Mouse (Mus musculus) neural tube, embryonic 12.5 days (tissue): ENCODE results near the gene Pxt1. TPM values are rescaled to one million over a fixed set of nuclear protein-coding genes. Genes with fewer than 3 reads are reported as not detected.
"Not testable (repeated sequence)": the region's sequence is repeated elsewhere in the genome, so short reads cannot be mapped to it uniquely, and the experiment has no call there.

Source experiments
- ATAC-seq: fragments of 200-750 bp; cut with Nextera tagmentation; 2 replicates; pipeline ENCODE4 v1.8.0; 2017; ENCODE audit warnings: low read depth, mild to moderate bottlenecking, moderate TSS enrichment, moderate library complexity; ENCODE audit not compliant: low FRiP score
- H3K27ac ChIP-seq: fragments of 300-500 bp; sonication (generic); 2 replicates; pipeline ENCODE4 v1.5.1; 2016
- H3K27me3 ChIP-seq: fragments of 300-500 bp; sonication (generic); replicated peaks from 2 replicates; pipeline ENCODE4 v1.6.1; 2016; ENCODE audit warnings: mild to moderate bottlenecking
- H3K36me3 ChIP-seq: fragments of 300-500 bp; sonication (generic); 2 replicates; pipeline ENCODE4 v1.6.1; 2016; ENCODE audit warnings: mild to moderate bottlenecking
- H3K4me1 ChIP-seq: fragments of 300-500 bp; sonication (generic); 2 replicates; pipeline ENCODE4 v1.6.1; 2016
- H3K4me2 ChIP-seq: fragments of 300-500 bp; sonication (generic); replicated peaks from 2 replicates; pipeline ENCODE4 v1.6.1; 2016; ENCODE audit warnings: mild to moderate bottlenecking
- H3K4me3 ChIP-seq: fragments of 300-500 bp; sonication (generic); 2 replicates; pipeline ENCODE4 v1.5.1; 2016
- H3K9ac ChIP-seq: fragments of 300-500 bp; sonication (generic); 2 replicates; pipeline ENCODE4 v1.6.1; 2016; ENCODE audit warnings: mild to moderate bottlenecking
- H3K9me3 ChIP-seq: fragments of 300-500 bp; sonication (generic); 2 replicates; pipeline ENCODE4 v1.6.1; 2016; ENCODE audit warnings: mild to moderate bottlenecking
- WGBS: fragments of 180-500 bp; shearing (Covaris S2); methylation state at CpG from one replicate; pipeline ENCODE4 v1.1.7; 2016; 5-methylcytosine and 5-hydroxymethylcytosine counted together
- polyA plus RNA-seq: library from polyadenylated mRNA; unstranded; fragments of >200 nt; fragmentation: Nextera tagmentation; extraction: Ambion mirVana; gene quantifications from 2 replicates; pipeline ENCODE4 v1.2.1, GENCODE M21; 2016

Pxt1 gene
- not detected in 2 replicates for polyA plus RNA-seq

DNA sequence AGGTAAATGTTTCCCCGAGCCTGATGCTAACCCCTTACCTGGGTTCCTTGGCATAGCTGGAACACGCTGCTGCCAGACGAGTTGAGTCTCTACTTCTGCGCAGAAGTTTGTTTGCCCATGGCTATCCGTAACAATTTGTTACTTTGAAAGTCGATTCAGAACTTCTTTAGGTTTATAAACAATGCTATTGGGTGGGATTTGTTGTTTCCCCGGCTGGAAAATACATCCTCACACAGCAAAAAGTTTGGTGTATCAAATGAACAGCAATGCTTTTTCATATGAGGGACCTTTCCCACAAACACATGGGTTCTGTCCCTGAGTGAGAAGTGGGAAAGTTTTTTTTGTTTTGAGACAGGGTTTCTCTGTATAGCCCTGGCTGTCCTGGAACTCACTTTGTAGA is at the start of gene Pxt1:
Gene Pxt1 (minus strand): TSS at position 101 of the 400 bp plus-strand sequence.
- H3K27ac ChIP-seq = no peak within 1 kb of the TSS
- 91% methylated on average over 7 of the region's 7 CpGs for WGBS
- no peaks in the 10 kb centered on the region for H3K4me1 ChIP-seq
- no peaks in the 10 kb centered on the region; the same call in 1 of the 2 replicates for H3K9me3 ChIP-seq
- ATAC-seq = no peak
- H3K27me3 ChIP-seq = no peaks in the 10 kb centered on the region
- no peak within 1 kb of the TSS for H3K4me3 ChIP-seq
- no peak within 1 kb of the TSS for H3K4me2 ChIP-seq
- H3K36me3 ChIP-seq = no peaks in the 10 kb centered on the region
- H3K9ac ChIP-seq = no peak within 1 kb of the TSS

DNA sequence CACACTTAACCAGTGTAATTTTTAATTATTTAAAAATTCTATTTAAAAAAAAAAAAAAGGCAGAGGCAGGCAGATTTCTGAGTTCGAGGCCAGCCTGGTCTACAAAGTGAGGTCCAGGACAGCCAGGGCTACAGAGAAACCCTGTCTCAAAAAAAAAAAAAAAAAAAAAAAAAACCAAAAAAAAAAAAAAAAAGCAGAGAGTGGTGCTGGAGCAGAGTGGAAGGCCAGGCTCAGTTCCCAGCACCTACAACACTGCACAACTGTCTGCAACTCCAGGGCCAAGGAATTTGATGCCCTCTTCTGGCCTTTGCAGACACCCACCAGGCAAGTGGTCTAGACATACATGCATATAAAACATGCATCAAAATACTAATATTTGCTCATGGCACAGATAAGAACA is 49.4 kb upstream of the Pxt1 start:
- H3K4me2 ChIP-seq, H3K27ac ChIP-seq, H3K4me1 ChIP-seq, H3K9me3 ChIP-seq, ATAC-seq, H3K27me3 ChIP-seq, H3K9ac ChIP-seq, H3K4me3 ChIP-seq: not testable (repeated sequence)
- peaks cover 63% of the 10 kb centered on the region for H3K36me3 ChIP-seq
- 100% methylated on average over 1 of the region's 1 CpGs for WGBS

- ATAC-seq = no peak
- 52% methylated on average over 7 of the region's 7 CpGs for WGBS
- Histone ChIP-seq H3K27ac (no peak overlapping the region), H3K36me3 (peaks cover 65% of the 10 kb centered on the region), H3K4me2 (no peak overlapping the region), H3K9me3 (no peaks in the 10 kb centered on the region), H3K27me3 (no peaks in the 10 kb centered on the region), H3K4me1 (no peaks in the 10 kb centered on the region), H3K9ac (no peak overlapping the region), H3K4me3 (no peak overlapping the region)
Measured at GRCm38 (mm10) chr17:28992105-28992504, 48.5 kb upstream of the Pxt1 start.

GRCm38 (mm10) chr17:28991286-28991685 is 47.6 kb upstream of the Pxt1 start:
- H3K27me3 ChIP-seq = no peaks in the 10 kb centered on the region
- no peak for ATAC-seq
- 93% methylated on average over 9 of the region's 9 CpGs for WGBS
- no peak overlapping the region for H3K4me3 ChIP-seq
- no peak overlapping the region for H3K9ac ChIP-seq
- peaks cover 66% of the 10 kb centered on the region for H3K36me3 ChIP-seq
- H3K27ac ChIP-seq = no peak overlapping the region
- no peaks in the 10 kb centered on the region for H3K9me3 ChIP-seq
- no peak overlapping the region for H3K4me2 ChIP-seq
- no peaks in the 10 kb centered on the region for H3K4me1 ChIP-seq

DNA sequence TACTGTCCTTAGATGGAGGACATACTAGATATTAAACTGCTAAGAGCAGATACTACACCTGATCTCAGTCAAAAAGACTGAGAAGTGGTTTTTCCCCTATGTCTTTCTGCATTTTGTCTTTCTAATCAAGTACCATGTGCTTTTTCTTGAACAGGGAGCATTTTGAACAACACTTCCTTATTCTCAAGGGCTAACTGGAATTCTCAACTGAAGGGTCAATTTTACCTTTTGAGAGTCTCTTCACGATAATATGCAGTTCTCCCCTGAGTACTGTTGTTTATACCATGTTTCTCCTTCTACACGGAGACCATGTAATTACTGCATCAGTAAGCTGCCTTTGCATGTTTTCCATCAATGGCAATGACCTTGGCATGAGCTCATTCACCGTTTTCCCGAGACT is 46.4 kb upstream of the Pxt1 start:
- H3K36me3 ChIP-seq = peaks cover 70% of the 10 kb centered on the region
- H3K9ac ChIP-seq = no peak overlapping the region
- H3K27ac ChIP-seq = no peak overlapping the region
- WGBS = 86% methylated on average over 4 of the region's 4 CpGs
- no peaks in the 10 kb centered on the region for H3K4me1 ChIP-seq
- ATAC-seq = no peak
- no peak overlapping the region for H3K4me3 ChIP-seq
- H3K27me3 ChIP-seq = no peaks in the 10 kb centered on the region
- no peaks in the 10 kb centered on the region for H3K9me3 ChIP-seq
- H3K4me2 ChIP-seq = no peak overlapping the region

GRCm38 (mm10) chr17:28988996-28989395 is 45.4 kb upstream of the Pxt1 start:
- no peak overlapping the region for H3K4me3 ChIP-seq
- H3K4me2 ChIP-seq = no peak overlapping the region
- no peaks in the 10 kb centered on the region for H3K4me1 ChIP-seq
- H3K27me3 ChIP-seq = no peaks in the 10 kb centered on the region
- no peaks in the 10 kb centered on the region for H3K9me3 ChIP-seq
- ATAC-seq = no peak
- 89% methylated on average over 3 of the region's 3 CpGs for WGBS
- no peak overlapping the region for H3K9ac ChIP-seq
- peaks cover 72% of the 10 kb centered on the region for H3K36me3 ChIP-seq
- no peak overlapping the region for H3K27ac ChIP-seq

DNA sequence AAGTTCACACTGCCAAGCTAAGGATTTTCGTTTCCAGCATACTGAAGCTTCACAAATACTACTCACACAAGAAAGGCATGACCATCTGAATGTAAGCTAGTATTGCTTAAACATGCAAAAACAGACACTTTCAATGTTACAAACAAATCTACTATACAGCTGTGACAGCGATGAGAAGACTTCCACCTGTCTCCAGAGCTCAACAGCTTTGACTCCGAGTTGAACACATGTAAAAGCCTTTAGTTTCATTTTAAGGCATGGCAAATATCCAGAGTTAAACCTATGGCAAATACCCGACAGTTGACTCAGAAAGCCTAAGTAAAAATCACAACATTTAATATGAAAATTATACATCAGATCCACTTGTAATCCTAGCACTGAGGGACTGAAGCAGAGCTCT is 44.7 kb upstream of the Pxt1 start:
- Histone ChIP-seq H3K4me2 (no peak overlapping the region), H3K4me3 (no peak overlapping the region), H3K9ac (no peak overlapping the region), H3K27me3 (no peaks in the 10 kb centered on the region), H3K9me3 (no peaks in the 10 kb centered on the region), H3K4me1 (no peaks in the 10 kb centered on the region), H3K27ac (no peak overlapping the region), H3K36me3 (peaks cover 77% of the 10 kb centered on the region)
- no peak for ATAC-seq
- WGBS = 93% methylated on average over 4 of the region's 4 CpGs

DNA sequence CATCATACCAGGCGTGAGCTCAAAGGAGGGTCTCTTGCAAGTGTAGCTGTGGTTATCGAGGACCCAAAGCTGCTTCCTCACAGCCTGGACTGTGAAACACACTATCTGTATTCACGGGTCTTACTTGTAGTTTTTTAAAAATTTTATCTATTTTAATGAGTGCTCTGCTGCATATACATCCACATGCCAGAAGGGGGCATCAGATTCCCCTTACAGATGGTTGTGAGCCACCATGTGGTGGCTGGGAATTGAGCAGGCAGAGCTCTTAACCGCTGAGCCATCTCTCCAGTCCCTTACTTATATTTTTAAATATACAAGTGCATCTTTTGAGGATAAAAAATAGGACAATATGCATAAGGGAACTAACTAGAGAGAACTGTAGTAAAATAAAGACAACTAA is 44.1 kb upstream of the Pxt1 start:
- Histone ChIP-seq H3K27me3 (no peaks in the 10 kb centered on the region), H3K4me3 (no peak overlapping the region), H3K9me3 (no peaks in the 10 kb centered on the region), H3K36me3 (peaks cover 83% of the 10 kb centered on the region), H3K4me1 (no peaks in the 10 kb centered on the region), H3K9ac (no peak overlapping the region), H3K27ac (no peak overlapping the region), H3K4me2 (no peak overlapping the region)
- no peak for ATAC-seq
- WGBS = 78% methylated on average over 4 of the region's 4 CpGs

GRCm38 (mm10) chr17:28986833-28987232 is 43.2 kb upstream of the Pxt1 start:
- Histone ChIP-seq H3K9ac (no peak overlapping the region), H3K4me2 (no peak overlapping the region), H3K36me3 (peaks cover 91% of the 10 kb centered on the region), H3K4me3 (no peak overlapping the region), H3K27me3 (no peaks in the 10 kb centered on the region), H3K4me1 (no peaks in the 10 kb centered on the region), H3K9me3 (no peaks in the 10 kb centered on the region), H3K27ac (no peak overlapping the region)
- ATAC-seq = no peak

DNA sequence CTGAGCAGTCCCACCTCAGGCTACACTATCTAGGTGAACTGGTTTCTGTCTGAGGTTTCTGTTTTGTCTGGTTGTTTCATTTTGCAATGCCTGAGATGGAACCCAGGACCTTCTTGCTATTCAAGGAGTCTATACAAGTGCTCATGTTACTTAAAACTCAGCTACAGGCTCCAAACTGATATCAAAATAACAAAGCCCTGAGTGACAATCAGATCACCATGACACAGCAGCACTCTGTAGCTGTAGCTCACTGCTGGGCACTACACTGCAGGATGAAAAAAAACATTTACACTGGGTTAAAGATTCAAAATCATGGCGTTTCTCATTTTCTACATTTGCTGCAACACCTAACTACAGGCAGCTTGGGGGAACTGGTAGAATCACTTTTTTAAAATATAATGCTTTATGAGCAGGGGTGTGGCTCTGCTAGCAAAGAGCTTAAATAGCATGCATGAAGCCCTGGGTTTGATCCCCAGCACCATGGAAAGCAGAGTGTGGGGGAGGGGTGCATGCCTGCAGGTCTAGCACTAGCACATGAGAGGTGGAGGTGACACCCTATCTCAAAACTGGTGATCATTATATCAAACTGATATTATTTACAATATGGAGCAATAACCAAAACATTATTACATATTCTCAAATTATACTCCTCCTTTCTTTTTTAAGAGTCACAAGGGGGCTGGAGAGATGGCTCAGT is 41.2 kb upstream of the Pxt1 start:
- Histone ChIP-seq H3K27ac (no peak overlapping the region), H3K9me3 (no peaks in the 10 kb centered on the region), H3K4me3 (no peak overlapping the region), H3K4me2 (no peak overlapping the region), H3K4me1 (no peaks in the 10 kb centered on the region), H3K9ac (no peak overlapping the region), H3K36me3 (peaks cover 90% of the 10 kb centered on the region), H3K27me3 (no peaks in the 10 kb centered on the region)
- no peak for ATAC-seq
- WGBS = 87% methylated on average over 1 of the region's 1 CpGs

GRCm38 (mm10) chr17:28982591-28982990 is 39.0 kb upstream of the Pxt1 start:
- no peak overlapping the region for H3K27ac ChIP-seq
- H3K4me2 ChIP-seq = no peak overlapping the region
- peaks cover 89% of the 10 kb centered on the region for H3K36me3 ChIP-seq
- H3K4me3 ChIP-seq = no peak overlapping the region
- WGBS = 52% methylated on average over 4 of the region's 4 CpGs
- no peak for ATAC-seq
- H3K4me1 ChIP-seq = no peaks in the 10 kb centered on the region
- no peak overlapping the region for H3K9ac ChIP-seq
- no peaks in the 10 kb centered on the region for H3K9me3 ChIP-seq
- no peaks in the 10 kb centered on the region for H3K27me3 ChIP-seq

- WGBS = 81% methylated on average over 4 of the region's 4 CpGs
- no peak overlapping the region for H3K4me3 ChIP-seq
- H3K36me3 ChIP-seq = peaks cover 88% of the 10 kb centered on the region
Measured at GRCm38 (mm10) chr17:28981081-28981480, 37.4 kb upstream of the Pxt1 start.

GRCm38 (mm10) chr17:28979091-28979490 is 35.5 kb upstream of the Pxt1 start:
- Histone ChIP-seq H3K9me3 (no peaks in the 10 kb centered on the region), H3K4me3 (no peak overlapping the region), H3K27ac (no peak overlapping the region), H3K27me3 (no peaks in the 10 kb centered on the region), H3K36me3 (peaks cover 89% of the 10 kb centered on the region), H3K4me1 (no peaks in the 10 kb centered on the region), H3K9ac (no peak overlapping the region), H3K4me2 (no peak overlapping the region)
- ATAC-seq = no peak
- WGBS = 95% methylated on average over 4 of the region's 4 CpGs

More at GRCm38 (mm10) chr17:28981081-28981480, 37.4 kb upstream of the Pxt1 start:
- Histone ChIP-seq H3K27ac (no peak overlapping the region), H3K27me3 (no peaks in the 10 kb centered on the region), H3K9me3 (no peaks in the 10 kb centered on the region), H3K4me1 (no peaks in the 10 kb centered on the region), H3K9ac (no peak overlapping the region), H3K4me2 (no peak overlapping the region)
- ATAC-seq = no peak
